Mouse (Mus musculus): Measurements from ENCODE around the gene Cyp2c23. TPM values are rescaled to one million over a fixed set of nuclear protein-coding genes. Genes with fewer than 3 reads are reported as not detected.
A peak's percentile ranks its signal among the peaks of the same experiment; 100 is the strongest.

Cyp2c23 gene
- total RNA-seq (2014; fragmentation: Nextera tagmentation) (not detected in 2 replicates), total RNA-seq (2017) (0.11 and 0.12 TPM in 2 replicates), polyA plus RNA-seq (2012) (not detected in 2 replicates)

- no peaks in the 10 kb centered on the region for H3K9me3 ChIP-seq (replicated peaks)
- H3K4me3 ChIP-seq (ENCODE audit: low read depth, low read length), result no peak within 1 kb of the TSS
- no peak for DNase-seq (ENCODE audit: low spot score)
- H3K4me1 ChIP-seq (ENCODE audit: insufficient read depth, low read depth, low read length), result peaks cover 3% of the 10 kb centered on the region
- no peak for ATAC-seq (ENCODE audit: extremely low read depth, insufficient number of reproducible peaks, low FRiP score, poor library complexity, severe bottlenecking)
- TF ChIP-seq GATA1 (IDR thresholded peaks at IDR 0.05; ENCODE audit: borderline replicate concordance, low read length) (no peak), TAL1 (conservative IDR thresholded peaks at IDR 0.05; ENCODE audit: low read depth, low read length) (no peak), CTCF (IDR thresholded peaks at IDR 0.05; ENCODE audit: low read depth, low read length) (no peak), POLR2AphosphoS5 (IDR thresholded peaks at IDR 0.05; ENCODE audit: insufficient replicate concordance, low read depth, low read length) (no peak), GATA2 (IDR thresholded peaks at IDR 0.05; ENCODE audit: borderline replicate concordance, low read depth, low read length) (no peak)
- peaks cover 3% of the 10 kb centered on the region; the same call in 1 of the 2 replicates for H3K27me3 ChIP-seq (ENCODE audit: insufficient read depth, low read length)
- H3K36me3 ChIP-seq (replicated peaks), result peaks cover 5% of the 10 kb centered on the region
Measured at GRCm38 (mm10) chr19:44028972-44029371, at the start of gene Cyp2c23. TSS of gene Cyp2c23 (minus strand) at chr19:44029208.

DNA sequence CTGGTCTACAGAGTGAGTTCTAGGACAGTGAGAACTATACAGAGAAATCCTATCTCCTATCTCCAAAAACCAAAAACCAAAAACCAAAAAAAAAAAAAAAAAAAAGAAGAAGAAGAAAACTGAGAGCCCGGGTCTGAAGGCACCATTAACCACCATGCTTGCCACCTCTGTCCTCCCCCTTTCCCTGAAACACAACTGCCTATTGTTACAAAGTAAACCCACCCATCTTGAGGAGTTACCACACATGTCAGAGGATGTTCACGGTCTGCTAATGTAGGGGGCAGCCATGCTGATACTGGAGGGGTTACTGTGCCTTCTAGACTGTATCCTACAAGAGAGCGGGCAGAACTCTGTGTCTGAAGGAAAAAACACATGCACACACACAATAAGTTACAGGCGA, 48.0 kb upstream of the Cyp2c23 start:
- no peak for TF ChIP-seq GATA2 (IDR thresholded peaks at IDR 0.05; ENCODE audit: borderline replicate concordance, low read depth, low read length)
- no peak for TF ChIP-seq POLR2AphosphoS5 (IDR thresholded peaks at IDR 0.05; ENCODE audit: insufficient replicate concordance, low read depth, low read length)
- TF ChIP-seq CTCF (IDR thresholded peaks at IDR 0.05; ENCODE audit: low read depth, low read length), result no peak
- TF ChIP-seq GATA1 (IDR thresholded peaks at IDR 0.05; ENCODE audit: borderline replicate concordance, low read length), result no peak
- TF ChIP-seq TAL1 (conservative IDR thresholded peaks at IDR 0.05; ENCODE audit: low read depth, low read length), result no peak
- peaks cover 85% of the 10 kb centered on the region for H3K36me3 ChIP-seq (replicated peaks)
- ATAC-seq (ENCODE audit: extremely low read depth, insufficient number of reproducible peaks, low FRiP score, poor library complexity, severe bottlenecking), result no peak

GRCm38 (mm10) chr19:44076457-44076856, 47.4 kb upstream of the Cyp2c23 start:
- no peak for DNase-seq (ENCODE audit: low spot score)
- no peak for ATAC-seq (ENCODE audit: extremely low read depth, insufficient number of reproducible peaks, low FRiP score, poor library complexity, severe bottlenecking)
- H3K4me1 ChIP-seq (ENCODE audit: insufficient read depth, low read depth, low read length), result peaks cover 2% of the 10 kb centered on the region
- H3K27me3 ChIP-seq (ENCODE audit: insufficient read depth, low read length), result no peaks in the 10 kb centered on the region
- peaks cover 85% of the 10 kb centered on the region for H3K36me3 ChIP-seq (replicated peaks)
- H3K9me3 ChIP-seq (replicated peaks), result no peaks in the 10 kb centered on the region
- TF ChIP-seq TAL1 (conservative IDR thresholded peaks at IDR 0.05; ENCODE audit: low read depth, low read length), result no peak
- no peak for TF ChIP-seq POLR2AphosphoS5 (IDR thresholded peaks at IDR 0.05; ENCODE audit: insufficient replicate concordance, low read depth, low read length)
- no peak for TF ChIP-seq CTCF (IDR thresholded peaks at IDR 0.05; ENCODE audit: low read depth, low read length)
- no peak for TF ChIP-seq GATA2 (IDR thresholded peaks at IDR 0.05; ENCODE audit: borderline replicate concordance, low read depth, low read length)
- TF ChIP-seq GATA1 (IDR thresholded peaks at IDR 0.05; ENCODE audit: borderline replicate concordance, low read length), result no peak
- no peak overlapping the region for H3K4me3 ChIP-seq (ENCODE audit: low read depth, low read length)

More for the DNA sequence above, 48.0 kb upstream of the Cyp2c23 start:
- no peak for DNase-seq (ENCODE audit: low spot score)
- H3K4me3 ChIP-seq (ENCODE audit: low read depth, low read length), result no peak overlapping the region
- H3K9me3 ChIP-seq (replicated peaks), result no peaks in the 10 kb centered on the region
- no peaks in the 10 kb centered on the region for H3K4me1 ChIP-seq (ENCODE audit: insufficient read depth, low read depth, low read length)
- no peaks in the 10 kb centered on the region for H3K27me3 ChIP-seq (ENCODE audit: insufficient read depth, low read length)

- H3K9me3 ChIP-seq (replicated peaks), result no peaks in the 10 kb centered on the region
- no peak overlapping the region for H3K4me3 ChIP-seq (ENCODE audit: low read depth, low read length)
- H3K27me3 ChIP-seq (ENCODE audit: insufficient read depth, low read length), result no peaks in the 10 kb centered on the region
- ATAC-seq (ENCODE audit: extremely low read depth, insufficient number of reproducible peaks, low FRiP score, poor library complexity, severe bottlenecking) (no peak), DNase-seq (ENCODE audit: low spot score) (no peak)
- TF ChIP-seq TAL1 (conservative IDR thresholded peaks at IDR 0.05; ENCODE audit: low read depth, low read length) (no peak), POLR2AphosphoS5 (IDR thresholded peaks at IDR 0.05; ENCODE audit: insufficient replicate concordance, low read depth, low read length) (no peak), GATA1 (IDR thresholded peaks at IDR 0.05; ENCODE audit: borderline replicate concordance, low read length) (no peak), CTCF (IDR thresholded peaks at IDR 0.05; ENCODE audit: low read depth, low read length) (no peak), GATA2 (IDR thresholded peaks at IDR 0.05; ENCODE audit: borderline replicate concordance, low read depth, low read length) (no peak)
- H3K4me1 ChIP-seq (ENCODE audit: insufficient read depth, low read depth, low read length), result peaks cover 14% of the 10 kb centered on the region
- peaks cover 77% of the 10 kb centered on the region for H3K36me3 ChIP-seq (replicated peaks)
Measured at GRCm38 (mm10) chr19:44074986-44075385, 46.0 kb upstream of the Cyp2c23 start.

DNA sequence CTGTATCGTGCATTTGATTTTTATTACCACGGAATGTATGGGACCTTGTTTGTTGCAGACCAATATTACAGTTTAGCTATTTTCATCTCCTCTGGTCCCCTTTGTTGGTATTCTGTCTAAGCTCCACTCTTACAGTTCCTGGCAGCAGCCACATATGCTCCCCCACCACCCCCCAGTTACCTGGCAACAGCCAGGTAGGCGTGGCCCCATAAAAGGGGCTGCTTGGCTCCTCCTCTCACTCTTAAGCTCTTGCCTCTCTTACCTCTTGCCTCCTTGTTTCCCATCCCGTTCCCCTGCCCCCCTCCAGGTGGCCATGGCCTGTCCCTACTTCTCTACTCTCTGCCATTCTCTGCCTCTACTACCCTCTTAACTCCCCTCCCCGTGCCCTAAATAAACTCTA, 42.2 kb upstream of the Cyp2c23 start:
- no peak for DNase-seq (ENCODE audit: low spot score)
- Histone ChIP-seq H3K4me3 (ENCODE audit: low read depth, low read length) (no peak overlapping the region), H3K9me3 (replicated peaks) (no peaks in the 10 kb centered on the region), H3K36me3 (replicated peaks) (peaks cover 54% of the 10 kb centered on the region), H3K4me1 (ENCODE audit: insufficient read depth, low read depth, low read length) (peaks cover 36% of the 10 kb centered on the region), H3K27me3 (ENCODE audit: insufficient read depth, low read length) (no peaks in the 10 kb centered on the region)
- no peak for TF ChIP-seq GATA1 (IDR thresholded peaks at IDR 0.05; ENCODE audit: borderline replicate concordance, low read length)
- no peak for TF ChIP-seq TAL1 (conservative IDR thresholded peaks at IDR 0.05; ENCODE audit: low read depth, low read length)
- no peak for TF ChIP-seq CTCF (IDR thresholded peaks at IDR 0.05; ENCODE audit: low read depth, low read length)
- no peak for TF ChIP-seq GATA2 (IDR thresholded peaks at IDR 0.05; ENCODE audit: borderline replicate concordance, low read depth, low read length)
- TF ChIP-seq POLR2AphosphoS5 (IDR thresholded peaks at IDR 0.05; ENCODE audit: insufficient replicate concordance, low read depth, low read length), result no peak
- ATAC-seq (ENCODE audit: extremely low read depth, insufficient number of reproducible peaks, low FRiP score, poor library complexity, severe bottlenecking), result no peak

GRCm38 (mm10) chr19:44069914-44070232, 40.9 kb upstream of the Cyp2c23 start:
- peak overlapping the region; percentile 83 for H3K4me3 ChIP-seq (ENCODE audit: low read depth, low read length)
- H3K36me3 ChIP-seq (replicated peaks), result peaks cover 47% of the 10 kb centered on the region
- H3K27me3 ChIP-seq (ENCODE audit: insufficient read depth, low read length), result no peaks in the 10 kb centered on the region
- ATAC-seq (ENCODE audit: extremely low read depth, insufficient number of reproducible peaks, low FRiP score, poor library complexity, severe bottlenecking) (no peak), DNase-seq (ENCODE audit: low spot score) (no peak)
- no peaks in the 10 kb centered on the region for H3K9me3 ChIP-seq (replicated peaks)
- H3K4me1 ChIP-seq (ENCODE audit: insufficient read depth, low read depth, low read length), result peaks cover 36% of the 10 kb centered on the region
- TF ChIP-seq GATA1 (IDR thresholded peaks at IDR 0.05; ENCODE audit: borderline replicate concordance, low read length), result no peak
